In genomic region chr13:60286525-60287224, GRCm38 (mm10) we compare ENCODE assay signal across 15 mouse cellular contexts.
DNase-seq lines count a peak whose midpoint lies in the region; ATAC-seq lines count a peak whose summit lies in the region.
"Had no signal": no experiment of that assay in that cellular context is flagged by ENCODE, and none has a peak within 500 bp of the region (broad histone marks: within the 10 kb centered on the region; RNA-seq: fewer than 3 reads in every experiment).

No protein-coding gene starts in this region.

- WGBS in heart, embryonic 13.5 days, result 9% methylated on average over 11 of the region's 11 CpGs
- 23% methylated on average over 11 of the region's 11 CpGs for WGBS in intestine, embryonic 16.5 days

- no peak for ATAC-seq in heart, embryonic 13.5 days (ENCODE audit: extremely low read depth, insufficient number of reproducible peaks, low FRiP score, low TSS enrichment)
- peak; percentile 88 for ATAC-seq in intestine, embryonic 16.5 days
- ATAC-seq in inflammation-experienced regulatory T-cells, adult 6 months, result no peak
- ATAC-seq: forebrain, embryonic 13.5 days had no signal

- no peaks in the 10 kb centered on the region for H3K9me3 ChIP-seq in heart, embryonic 13.5 days
- no peaks in the 10 kb centered on the region for H3K9me3 ChIP-seq in intestine, embryonic 16.5 days (ENCODE audit: control insufficient read depth, low read length)
- H3K9me3 ChIP-seq: forebrain, embryonic 13.5 days; hindbrain, embryonic 13.5 days had no signal

- peak overlapping the region; percentile 79 for H3K27ac ChIP-seq in heart, embryonic 13.5 days (replicated peaks)
- no peak overlapping the region for H3K27ac ChIP-seq in intestine, embryonic 16.5 days (ENCODE audit: low read length)
- H3K27ac ChIP-seq: forebrain, embryonic 13.5 days; hindbrain, embryonic 13.5 days; layer of hippocampus, adult 2 months had no signal

- H3K4me2 ChIP-seq in heart, embryonic 13.5 days, result peak overlapping the region; percentile 16; the same call in 1 of the 2 replicates
- no peak overlapping the region for H3K4me2 ChIP-seq in intestine, embryonic 16.5 days (ENCODE audit: low read depth, low read length)
- H3K4me2 ChIP-seq: forebrain, embryonic 13.5 days; hindbrain, embryonic 13.5 days had no signal

- no peak overlapping the region for H3K9ac ChIP-seq in heart, embryonic 13.5 days
- H3K9ac ChIP-seq in intestine, embryonic 16.5 days (ENCODE audit: low read depth, low read length), result no peak overlapping the region
- H3K9ac ChIP-seq: forebrain, embryonic 13.5 days; hindbrain, embryonic 13.5 days had no signal

- H3K36me3 ChIP-seq in heart, embryonic 13.5 days, result no peaks in the 10 kb centered on the region
- H3K36me3 ChIP-seq in intestine, embryonic 16.5 days (ENCODE audit: control insufficient read depth, insufficient read depth, low read length), result no peaks in the 10 kb centered on the region
- H3K36me3 ChIP-seq: hindbrain, embryonic 13.5 days had no signal

- DNase-seq in gastrocnemius, adult 18-20 months (ENCODE audit: low spot score), result peak; percentile 24
- no peak for DNase-seq in gastrocnemius, postnatal 10 days
- DNase-seq in 3T3-L1 (ENCODE audit: low read depth, low spot score), result peak; percentile 55
- no peak for DNase-seq in urinary bladder, postnatal 25 days (ENCODE audit: low spot score)
- DNase-seq in adipocyte (ENCODE audit: low spot score), result no peak
- DNase-seq: adrenal gland, postnatal 10 days; B cell, adult 2 months; cerebellum, postnatal 14 days; kidney, adult 9 months had no signal

- H3K4me1 ChIP-seq in heart, embryonic 13.5 days, result peaks cover 49% of the 10 kb centered on the region
- peaks cover 14% of the 10 kb centered on the region for H3K4me1 ChIP-seq in intestine, embryonic 16.5 days (ENCODE audit: control insufficient read depth, insufficient read depth, low read length)
- H3K4me1 ChIP-seq: forebrain, embryonic 13.5 days had no signal

- H3K27me3 ChIP-seq in heart, embryonic 13.5 days (replicated peaks), result no peaks in the 10 kb centered on the region
- no peaks in the 10 kb centered on the region for H3K27me3 ChIP-seq in intestine, embryonic 16.5 days (replicated peaks; ENCODE audit: control insufficient read depth, insufficient read depth, low read length)
- H3K27me3 ChIP-seq: forebrain, embryonic 13.5 days; hindbrain, embryonic 13.5 days had no signal

- no peak overlapping the region for H3K4me3 ChIP-seq in heart, embryonic 13.5 days
- H3K4me3 ChIP-seq in intestine, embryonic 16.5 days (ENCODE audit: low read length), result no peak overlapping the region
- H3K4me3 ChIP-seq: forebrain, embryonic 13.5 days; hindbrain, embryonic 13.5 days; layer of hippocampus, adult 2 months had no signal

Comparison
In these comparisons a context has a peak if more than half of its experiments do, and no peak if none do; other contexts are left out.
1. DNase-seq: peak in gastrocnemius, adult 18-20 months (single experiment) and 3T3-L1 (single experiment); none in gastrocnemius, postnatal 10 days (single experiment), urinary bladder, postnatal 25 days (single experiment) and adipocyte (single experiment).